Mouse (Mus musculus): ENCODE results near the gene Ptpn18. TPM values are rescaled to one million over a fixed set of nuclear protein-coding genes. Genes with fewer than 3 reads are reported as not detected.

Gene Ptpn18
- total RNA-seq, 2 experiments from 2014 or later: 2.8 to 4.6 TPM

DNA sequence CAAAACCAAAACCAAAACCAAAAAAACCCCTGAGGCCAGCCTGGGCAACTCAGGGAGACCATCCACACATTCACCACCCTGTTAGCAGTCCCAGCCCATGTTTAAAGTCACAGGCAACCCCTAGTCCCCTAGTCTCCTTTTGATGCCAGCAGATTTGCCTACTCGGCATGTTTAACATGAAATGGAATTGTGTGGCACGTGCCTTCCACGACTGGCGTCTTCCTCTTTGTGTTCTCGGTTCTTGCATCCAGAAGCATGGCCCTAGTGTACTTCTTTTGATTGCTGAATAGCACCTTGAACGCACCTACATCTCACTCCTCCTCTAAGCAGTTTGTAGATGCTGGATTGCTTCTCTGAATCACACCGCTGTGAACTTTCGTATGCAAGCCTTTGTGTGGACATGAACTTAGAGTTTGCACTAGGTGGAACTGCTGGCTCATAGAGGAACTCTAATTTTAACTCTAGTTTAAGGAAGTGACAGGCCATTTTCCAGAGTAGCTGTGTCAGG is 4.8 kb downstream of the Ptpn18 start:
- no peak for DNase-seq (ENCODE audit: low spot score in 2 of 2)

DNA sequence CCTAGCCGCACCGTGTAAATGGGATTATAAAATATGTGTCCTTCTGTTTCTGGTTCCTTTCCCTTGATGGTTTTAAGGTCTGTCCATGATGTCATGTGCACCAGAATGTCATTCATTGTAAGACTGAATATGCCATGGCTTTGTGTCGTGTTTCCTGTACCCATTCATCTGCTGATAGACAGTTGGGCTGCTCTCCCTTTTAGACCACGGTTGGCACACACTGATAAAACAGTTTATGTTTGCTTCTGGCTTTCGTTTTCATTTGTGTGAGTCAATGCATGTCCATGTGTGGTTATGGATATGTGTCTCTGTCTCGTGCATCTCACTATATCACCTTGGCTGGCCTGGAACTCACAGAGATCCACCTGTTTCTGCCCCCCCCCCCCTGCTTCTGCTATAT is 5.9 kb downstream of the Ptpn18 start:
- no peak for DNase-seq (ENCODE audit: low spot score in 2 of 2)

DNA sequence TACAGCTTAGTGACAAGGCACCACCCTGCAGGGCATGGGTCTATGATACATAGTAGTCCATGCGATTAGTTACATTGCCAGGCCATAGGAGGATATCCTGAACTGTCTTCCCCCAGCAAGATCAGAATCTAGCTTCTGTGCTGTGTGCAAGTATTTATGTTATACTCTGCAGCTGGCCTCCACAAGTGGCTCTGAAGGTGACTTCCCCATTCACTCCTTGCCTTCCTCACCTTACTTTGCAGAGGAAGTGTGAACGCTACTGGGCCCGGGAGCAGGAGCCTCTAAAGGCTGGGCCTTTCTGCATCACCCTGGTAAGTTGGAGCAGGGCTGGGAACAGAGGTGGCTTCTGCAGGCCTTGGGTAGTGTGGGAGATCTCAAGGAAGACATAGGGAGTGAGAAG is 8.5 kb downstream of the Ptpn18 start:
- no peak for DNase-seq (ENCODE audit: low spot score in 2 of 2)

DNA sequence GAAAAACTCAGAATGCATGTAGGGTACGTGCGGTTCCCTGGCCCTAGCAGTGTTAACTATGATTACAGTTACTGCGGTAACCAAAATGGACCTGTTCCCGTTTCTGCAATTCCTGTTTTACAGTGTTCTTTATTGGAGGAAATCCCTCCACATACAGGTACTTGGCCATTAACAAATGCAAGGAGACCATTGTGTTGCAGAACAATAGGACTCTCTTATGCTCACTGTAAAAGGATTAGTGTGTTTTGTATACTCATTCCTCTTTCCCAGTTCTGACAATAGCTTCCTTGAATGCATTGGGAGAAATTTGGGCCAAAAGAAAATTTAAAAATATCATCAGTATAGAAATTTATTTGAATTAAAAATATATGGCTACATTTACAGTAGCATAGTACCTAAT is 8.9 kb downstream of the Ptpn18 start:
- DNase-seq (ENCODE audit: low spot score in 2 of 2): no peak

DNA sequence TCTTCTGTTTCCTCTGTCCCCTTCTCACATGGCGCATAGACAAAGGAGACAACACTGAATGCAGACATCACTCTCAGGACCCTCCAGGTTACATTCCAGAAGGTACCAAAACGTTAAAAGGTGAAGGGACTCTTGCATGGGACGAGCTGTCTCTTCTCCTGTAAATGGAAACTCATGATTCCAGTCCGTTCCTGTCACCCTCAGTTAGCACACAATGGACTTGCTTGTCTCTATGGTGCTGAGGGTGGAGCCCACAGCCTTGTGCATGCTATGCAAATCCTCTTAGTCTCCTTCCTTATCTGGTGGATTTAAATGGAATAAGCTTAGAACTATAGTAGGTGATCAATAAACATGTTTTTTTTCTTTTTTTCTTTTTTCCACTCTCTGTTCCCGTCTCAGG is 10.2 kb downstream of the Ptpn18 start:
- DNase-seq (ENCODE audit: low spot score in 2 of 2): no peak

DNA sequence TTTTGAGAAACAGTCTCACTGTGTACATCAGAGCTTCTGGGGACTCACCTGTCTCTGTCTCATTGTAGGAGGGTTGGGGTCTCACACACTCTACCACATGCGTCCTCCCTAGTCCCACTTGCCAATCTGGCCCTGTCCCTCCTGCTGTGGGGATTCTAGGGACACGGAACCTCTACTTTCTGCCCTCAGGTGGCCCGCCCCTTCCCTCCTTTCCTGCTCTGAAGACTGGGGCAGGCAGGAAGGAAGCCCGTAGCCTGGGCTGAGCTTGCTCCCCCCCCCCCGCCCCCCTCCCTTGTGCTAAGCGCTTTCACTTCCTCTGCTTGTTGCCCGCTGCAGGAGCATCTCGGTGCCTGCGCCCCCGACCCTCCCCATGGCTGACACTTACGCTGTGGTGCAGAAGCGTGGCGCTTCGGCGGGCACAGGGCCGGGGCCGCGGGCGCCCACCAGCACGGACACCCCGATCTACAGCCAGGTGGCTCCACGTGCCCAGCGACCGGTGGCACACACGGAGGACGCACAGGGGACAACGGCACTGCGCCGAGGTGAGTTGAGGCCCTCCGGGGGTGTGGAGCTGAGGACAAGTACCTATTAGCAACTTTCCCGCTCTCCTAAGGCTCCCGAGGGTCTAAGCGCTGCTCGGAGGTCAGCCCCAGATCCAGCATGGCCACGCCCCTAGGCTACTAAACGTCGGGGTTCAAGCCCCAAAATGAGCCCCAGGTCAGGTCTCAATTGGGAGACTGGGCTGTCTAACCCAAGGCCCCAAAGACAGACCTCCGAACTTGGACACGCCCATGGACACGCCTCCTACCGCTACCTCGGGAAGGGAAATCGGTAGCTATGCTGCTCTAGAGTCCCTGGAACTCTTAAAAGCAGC is 13.1 kb downstream of the Ptpn18 start:
- DNase-seq (ENCODE audit: low spot score in 2 of 2): no peak

DNA sequence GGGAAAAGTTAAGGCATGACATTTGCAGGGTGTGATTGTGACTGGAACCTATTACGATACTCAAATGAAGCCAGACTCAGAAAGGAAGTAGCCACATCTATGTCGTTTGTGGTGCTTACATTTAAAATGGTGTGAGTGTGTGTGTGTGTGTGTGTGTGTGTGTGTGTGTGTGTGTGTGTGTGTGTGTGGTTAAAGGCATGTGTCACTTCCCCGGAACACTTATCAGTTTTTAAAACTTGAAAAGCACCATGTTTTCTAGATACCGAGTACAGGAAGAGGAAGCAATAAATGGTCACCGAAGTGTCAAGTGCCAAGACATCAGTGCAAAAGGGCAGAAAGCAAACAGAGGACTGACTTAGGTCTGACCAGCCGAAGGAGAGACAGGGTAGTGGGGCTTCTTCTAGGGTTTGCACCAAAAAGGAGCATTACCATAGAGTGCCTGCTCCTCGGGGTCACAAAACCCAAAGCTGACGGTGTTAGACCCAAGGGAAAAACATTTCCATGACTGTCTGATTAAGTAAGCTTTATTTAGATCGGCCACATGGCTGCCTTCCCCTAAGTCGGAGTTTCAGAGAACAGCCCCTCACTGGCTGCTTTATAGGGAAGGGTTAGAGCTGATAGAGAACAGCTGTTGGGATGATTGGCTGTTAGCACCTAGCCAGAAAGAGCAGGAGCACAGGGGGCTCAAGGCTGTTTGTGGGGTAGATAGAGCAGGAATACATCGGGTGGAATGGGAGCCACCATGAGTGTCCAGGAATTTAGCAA is 19.5 kb downstream of the Ptpn18 start:
- DNase-seq (ENCODE audit: low spot score in 2 of 2): no peak

DNA sequence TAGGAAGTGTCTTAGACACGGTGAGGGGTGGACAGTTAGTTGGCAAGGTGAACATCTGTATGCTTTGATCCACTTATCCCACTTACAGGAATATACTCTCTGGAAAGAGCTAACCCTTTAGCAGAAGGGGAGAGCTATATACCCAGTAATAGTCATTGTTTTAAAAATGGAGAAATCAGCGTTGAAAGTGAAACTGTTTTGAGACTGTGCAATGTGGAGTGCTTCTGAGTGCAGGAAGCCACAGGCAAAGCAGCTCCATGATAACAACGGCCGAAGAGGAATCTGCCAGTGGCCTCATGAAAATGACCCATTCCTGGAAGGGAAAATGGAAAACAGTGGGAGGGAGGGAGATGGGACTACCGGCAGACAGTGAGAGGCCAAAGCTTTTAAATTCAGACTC is 21.2 kb downstream of the Ptpn18 start:
- DNase-seq (ENCODE audit: low spot score in 2 of 2): no peak

DNA sequence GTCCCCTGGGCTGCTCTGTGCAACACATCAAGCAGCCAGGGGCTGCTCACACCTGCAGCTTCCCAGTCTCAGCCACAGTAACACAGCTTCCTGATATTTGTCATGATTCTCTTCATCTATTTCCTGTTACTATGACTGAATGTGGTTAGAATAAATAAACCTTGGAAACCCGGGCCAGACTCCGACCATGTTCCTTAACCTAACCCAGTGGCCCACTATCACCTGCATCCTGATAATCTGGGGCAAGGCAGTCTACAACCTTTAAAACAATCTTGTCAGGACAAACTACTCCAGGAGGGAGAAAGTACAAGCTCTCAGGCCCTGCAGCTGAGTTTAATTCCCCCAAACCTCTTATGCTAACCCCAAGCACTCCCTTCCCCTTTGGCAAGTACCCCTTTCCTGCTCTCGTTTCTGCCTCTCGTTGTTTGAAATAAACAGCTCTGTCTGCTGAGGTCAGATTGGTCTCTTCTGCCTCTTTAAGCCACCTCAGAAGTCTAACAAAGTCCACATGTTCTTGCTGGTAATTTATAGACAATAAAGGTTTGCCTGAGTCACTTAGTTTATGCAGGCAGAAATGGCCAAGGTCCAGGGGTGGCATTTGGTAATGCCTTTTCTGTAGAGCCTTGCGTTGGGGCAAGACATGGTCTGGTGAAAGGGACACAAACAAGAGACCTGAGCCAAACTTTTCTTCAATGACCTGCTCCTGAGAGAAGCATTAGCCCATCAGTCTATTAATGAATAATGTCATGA is 22.5 kb downstream of the Ptpn18 start:
- no peak for DNase-seq (ENCODE audit: low spot score in 2 of 2)

DNA sequence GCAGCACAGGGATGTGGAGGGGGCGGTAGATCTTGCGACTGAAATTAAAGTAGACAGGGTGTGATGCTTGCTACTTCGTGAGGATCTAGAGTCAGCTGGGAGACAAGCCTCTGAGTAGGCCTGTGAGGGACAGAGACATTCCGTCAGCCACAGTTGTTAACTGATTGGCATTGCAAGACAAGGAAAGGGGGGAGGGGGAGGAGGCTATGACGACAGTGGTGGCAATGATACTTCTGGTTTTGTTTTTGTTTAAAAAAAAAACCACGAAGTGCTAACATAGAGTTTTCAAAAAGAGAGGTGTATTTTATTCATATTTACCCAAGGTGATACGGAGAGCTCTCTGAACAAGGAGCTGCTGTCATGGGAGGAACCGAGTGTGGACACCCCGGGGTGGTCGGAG is 24.9 kb downstream of the Ptpn18 start:
- no peak for DNase-seq (ENCODE audit: low spot score in 2 of 2)

DNA sequence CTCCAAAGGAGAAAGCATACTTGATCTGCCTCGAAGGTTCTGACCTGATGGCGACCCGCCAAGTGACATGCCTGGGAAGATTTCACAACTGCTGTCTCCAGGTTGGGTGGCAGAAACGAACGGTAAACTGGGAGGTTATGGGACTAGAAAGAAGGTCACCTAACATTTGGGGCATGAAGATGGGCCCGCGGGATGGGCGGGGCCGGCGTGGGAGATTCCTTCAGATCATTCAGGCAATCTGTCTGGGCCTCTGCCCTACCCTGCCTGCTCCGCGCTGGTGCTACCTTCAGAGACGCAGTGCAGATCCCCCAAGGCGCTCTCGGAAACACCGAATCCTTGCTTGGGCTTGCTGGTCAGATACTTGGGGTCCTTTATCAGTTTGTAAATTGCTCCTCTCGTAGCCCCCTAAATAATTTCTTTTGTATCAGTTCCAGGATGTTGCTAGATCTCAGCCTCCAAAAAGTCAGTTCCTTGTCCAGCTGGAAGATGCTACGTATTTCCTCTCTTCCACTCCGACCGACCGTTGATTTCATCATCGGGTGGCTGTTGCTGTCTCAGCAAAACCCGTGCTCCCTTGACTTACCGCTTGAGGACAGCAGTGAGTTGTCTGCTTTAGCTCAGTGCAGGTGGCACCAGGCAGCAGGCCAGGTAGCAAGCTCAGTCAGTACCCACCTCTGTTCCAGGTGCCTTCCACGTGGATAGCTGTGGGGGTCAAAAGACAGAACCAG is 26.1 kb downstream of the Ptpn18 start:
- peak; percentile 42 to 65 for DNase-seq (ENCODE audit: low spot score in 2 of 2)

DNA sequence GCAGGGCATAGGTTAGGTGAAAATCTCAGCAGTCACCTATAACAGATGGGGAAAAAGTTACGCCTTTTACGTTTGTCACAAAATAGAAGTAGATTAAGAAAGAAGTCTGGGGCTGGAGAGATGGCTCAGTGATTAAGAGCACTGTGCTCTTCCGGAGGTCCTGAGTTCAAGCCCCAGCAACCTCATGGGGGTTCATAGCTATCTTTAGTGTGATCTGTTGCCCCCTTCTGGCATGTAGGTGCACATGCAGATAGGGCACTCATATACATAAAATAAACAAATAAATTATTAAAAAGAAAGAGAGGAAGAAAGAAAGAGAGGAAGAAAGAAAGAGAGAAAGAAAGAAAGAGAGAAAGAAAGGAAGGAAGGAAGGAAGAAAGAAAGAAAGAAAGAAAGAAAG is 27.8 kb downstream of the Ptpn18 start:
- no peak for DNase-seq (ENCODE audit: low spot score in 2 of 2)

DNA sequence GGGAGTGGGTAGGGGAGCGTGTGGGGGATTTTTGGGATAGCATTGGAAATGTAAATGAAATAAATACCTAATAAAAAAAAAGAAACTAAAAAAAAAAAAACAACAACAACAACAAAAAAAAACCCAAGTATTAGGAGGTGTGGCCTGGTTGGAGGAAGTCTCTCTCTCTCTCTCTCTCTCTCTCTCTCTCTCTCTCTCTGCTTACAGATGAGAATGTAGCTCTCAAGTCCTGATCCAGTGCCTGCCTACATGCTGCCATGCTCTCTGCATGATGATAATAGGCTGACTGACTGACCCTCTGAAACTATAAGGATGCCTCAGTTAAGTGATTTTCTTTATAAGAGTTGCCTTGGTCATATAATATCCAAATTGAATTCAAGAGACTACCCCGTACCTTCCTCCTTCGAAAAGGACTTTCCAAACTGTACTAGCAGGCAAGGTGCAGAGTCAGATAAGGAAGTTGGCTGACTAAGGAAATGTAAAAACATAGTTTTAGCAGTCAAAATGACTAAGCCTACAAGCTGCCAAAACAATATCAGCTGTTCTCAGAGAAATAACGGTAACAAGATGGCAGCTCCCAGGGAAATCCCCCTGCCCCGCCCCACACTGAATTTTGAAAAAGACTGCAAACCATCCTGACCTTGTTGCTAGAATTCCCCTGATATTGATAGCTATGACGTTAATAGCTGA is 30.4 kb downstream of the Ptpn18 start:
- DNase-seq (ENCODE audit: low spot score in 2 of 2): no peak

DNA sequence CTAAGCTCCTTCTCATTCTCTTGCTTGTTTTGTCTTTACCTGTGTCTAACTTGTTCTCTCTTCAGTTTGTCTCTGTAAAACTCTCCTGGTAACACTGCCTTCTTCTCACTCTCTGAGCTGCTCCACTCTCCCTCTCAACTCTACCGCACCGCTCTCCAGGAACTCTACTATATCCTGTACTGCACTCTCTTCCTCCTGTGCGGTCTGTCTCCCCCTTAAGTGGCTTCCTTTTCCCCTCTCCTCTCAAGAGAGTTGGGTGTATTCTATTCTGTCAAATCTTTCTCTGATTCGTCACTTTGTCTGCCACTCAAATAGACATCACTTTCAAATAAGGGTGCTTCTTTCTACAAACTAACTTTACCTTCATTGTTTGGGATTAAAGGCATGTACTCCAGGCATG is 31.9 kb downstream of the Ptpn18 start:
- no peak for DNase-seq (ENCODE audit: low spot score in 2 of 2)

DNA sequence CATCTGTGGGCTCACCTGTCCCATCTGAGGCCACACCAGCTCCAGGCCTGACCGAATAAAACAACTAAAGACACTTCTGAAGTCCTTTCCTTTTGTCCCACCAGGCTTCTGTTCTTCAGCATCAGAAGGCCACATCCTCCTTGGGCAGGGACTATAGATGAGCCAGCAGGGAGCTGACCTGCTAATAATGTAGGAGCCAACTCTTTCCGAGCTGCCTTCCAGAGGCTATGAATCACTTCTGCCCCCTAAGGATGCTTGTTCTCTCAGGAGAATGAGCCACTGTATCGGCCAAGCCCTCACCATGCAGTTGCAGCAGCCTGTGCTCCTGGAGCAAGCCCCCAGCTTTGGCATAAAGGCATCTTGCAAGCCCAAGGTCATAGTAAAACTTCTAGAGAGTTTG is 43.4 kb downstream of the Ptpn18 start:
- DNase-seq (ENCODE audit: low spot score in 2 of 2): no peak

DNA sequence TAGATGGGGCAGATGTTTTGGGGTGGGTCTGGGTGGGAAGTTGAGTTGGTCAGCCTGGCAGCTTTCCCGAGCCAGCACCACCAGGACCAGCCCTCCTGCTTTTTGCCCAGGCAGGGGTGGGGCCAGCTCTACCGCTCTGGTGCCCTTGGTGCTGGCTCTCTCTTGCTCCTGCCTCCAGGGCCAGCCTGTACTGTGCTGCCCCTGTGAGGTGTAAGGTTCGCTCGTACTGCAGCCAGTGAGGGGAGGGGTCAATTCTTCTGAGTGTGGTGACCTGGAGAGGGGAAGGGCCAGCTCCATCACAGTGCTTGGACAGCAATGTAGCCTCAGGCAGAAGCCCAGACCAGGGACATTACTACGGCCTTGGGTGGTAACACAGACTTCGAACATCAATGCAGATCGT is 45.7 kb downstream of the Ptpn18 start:
- no peak for DNase-seq (ENCODE audit: low spot score in 2 of 2)

DNA sequence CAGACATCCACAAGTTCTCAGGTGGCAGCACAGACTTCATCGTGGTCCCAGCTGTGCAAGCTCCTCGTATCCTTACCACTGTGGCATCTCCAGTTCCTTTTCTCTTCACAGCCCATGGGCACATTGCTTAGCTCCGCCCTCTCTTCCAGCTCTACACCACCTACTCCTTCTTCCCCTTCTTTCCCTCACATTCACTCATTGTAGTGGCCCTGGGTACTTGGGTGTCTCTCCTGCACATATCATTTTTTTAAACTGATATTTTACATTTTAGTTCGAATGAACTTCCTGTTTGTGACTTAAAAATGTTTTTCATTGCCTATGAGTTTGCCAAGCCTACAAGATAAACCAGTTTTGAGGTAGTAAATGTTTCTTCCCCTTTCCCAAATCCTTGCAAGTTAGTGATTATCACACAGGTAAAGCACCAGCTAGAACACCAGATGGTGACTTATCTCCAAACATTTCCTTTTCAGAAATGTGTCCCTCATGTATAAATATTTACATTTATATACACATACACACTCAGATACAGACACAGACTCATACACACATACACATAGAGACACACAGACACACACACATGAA is 46.5 kb downstream of the Ptpn18 start:
- no peak for DNase-seq (ENCODE audit: low spot score in 2 of 2)

DNA sequence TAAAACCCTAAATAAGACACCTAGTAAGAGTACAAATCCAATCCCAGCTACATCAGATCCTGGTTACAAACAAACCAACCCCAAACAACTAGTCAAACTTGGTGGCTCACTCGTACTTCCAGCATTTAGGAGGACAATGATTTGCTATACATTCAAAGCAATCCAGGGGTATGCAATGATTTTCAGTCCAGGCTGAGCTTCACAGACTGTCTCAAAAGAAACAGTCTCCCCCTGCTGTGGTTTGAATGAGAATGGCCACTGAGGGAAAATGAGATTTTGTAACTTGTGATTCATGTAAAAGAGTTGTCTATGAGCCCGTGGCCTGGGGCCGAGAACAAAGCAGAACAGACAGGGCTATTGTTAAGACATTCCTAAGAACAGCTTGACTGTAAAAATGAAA is 48.4 kb downstream of the Ptpn18 start:
- no peak for DNase-seq (ENCODE audit: low spot score in 2 of 2)

DNA sequence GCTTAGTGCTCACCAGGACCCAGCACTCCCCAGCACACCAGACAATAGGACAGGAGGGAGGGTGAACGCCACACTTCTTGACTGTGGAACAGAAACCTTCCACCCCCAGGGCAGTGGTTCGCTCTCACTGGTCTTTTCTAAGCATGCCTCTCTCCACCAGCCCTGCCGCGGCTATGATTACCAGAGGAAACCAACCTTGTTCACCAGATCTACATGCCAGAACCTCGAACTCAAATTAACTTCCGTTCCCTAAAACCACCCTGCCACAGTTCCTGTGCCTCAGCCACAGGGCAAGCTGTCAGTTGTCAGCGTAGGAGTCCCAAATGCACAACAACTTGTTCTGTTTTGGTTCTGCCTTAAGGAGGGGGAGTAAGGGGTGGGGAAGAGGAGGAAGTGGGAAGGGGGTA is 51.0 kb downstream of the Ptpn18 start:
- DNase-seq (ENCODE audit: low spot score in 2 of 2): peak in 1 of 2 experiments; percentile 30

DNA sequence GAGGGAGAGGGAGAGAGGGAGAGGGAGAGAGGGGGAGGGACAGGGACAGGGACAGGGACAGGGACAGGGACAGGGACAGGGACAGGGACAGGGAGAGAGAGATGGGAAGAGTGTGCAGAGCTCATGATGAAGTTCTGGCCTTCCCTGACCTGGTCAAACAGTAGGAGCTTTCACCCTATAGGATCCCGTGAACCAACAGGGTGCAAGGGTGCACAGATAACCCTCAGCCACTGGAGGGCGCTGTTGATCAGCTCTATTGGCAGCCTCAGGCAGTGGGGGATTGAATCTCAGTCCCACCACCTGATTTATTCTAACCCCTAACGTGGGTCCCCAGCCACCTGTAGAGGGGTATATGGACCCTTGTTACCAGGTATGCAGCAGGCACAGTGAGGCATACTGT is 51.5 kb downstream of the Ptpn18 start:
- peak; percentile 14 to 47 for DNase-seq (ENCODE audit: low spot score in 2 of 2)
